In genomic region chr4:151155587-151155986, GRCm38 (mm10) we compare ENCODE assay signal across 19 mouse cellular contexts.
DNase-seq lines count a peak whose midpoint lies in the region; TF ChIP-seq lines count a peak whose summit lies in the region.
"Had no signal": no experiment of that assay in that cellular context is flagged by ENCODE, and none has a peak within 500 bp of the region (broad histone marks: within the 10 kb centered on the region; RNA-seq: fewer than 3 reads in every experiment).

No protein-coding gene starts in this region.

- no peak for TF ChIP-seq CTCF in left cerebral cortex, adult 2 months (IDR thresholded peaks at IDR 0.05)
- no peak for TF ChIP-seq CTCF in testis, adult 2 months (IDR thresholded peaks at IDR 0.05; ENCODE audit: control insufficient read depth, insufficient read depth, insufficient replicate concordance, low read depth, low read length)

- peaks cover 7% of the 10 kb centered on the region; the same call in 1 of the 2 replicates for H3K4me1 ChIP-seq in testis, adult 2 months (ENCODE audit: control insufficient read depth, insufficient read depth, low read length)
- peaks cover 15% of the 10 kb centered on the region for H3K4me1 ChIP-seq in limb, embryonic 10.5 days

- H3K27me3 ChIP-seq in testis, adult 2 months (ENCODE audit: control insufficient read depth, insufficient read depth, low read length) = no peaks in the 10 kb centered on the region
- 0 out of 2 replicates have a peak, but pooled peaks cover 8% of the 10 kb centered on the region for H3K27me3 ChIP-seq in limb, embryonic 10.5 days (ENCODE audit: low read depth, poor library complexity, severe bottlenecking)
- H3K27me3 ChIP-seq: embryonic facial prominence, embryonic 13.5 days had no signal

- 78% methylated on average over 4 of the region's 4 CpGs for WGBS in limb, embryonic 10.5 days

- TF ChIP-seq POLR2A in testis, adult 2 months (IDR thresholded peaks at IDR 0.05; ENCODE audit: control insufficient read depth, low read depth, low read length) = no peak

- H3K9me3 ChIP-seq in limb, embryonic 10.5 days (replicated peaks) = no peaks in the 10 kb centered on the region
- H3K9me3 ChIP-seq: embryonic facial prominence, embryonic 13.5 days; embryonic facial prominence, embryonic 15.5 days; forebrain, embryonic 10.5 days; forebrain, embryonic 12.5 days had no signal

- no peak overlapping the region for H3K27ac ChIP-seq in left cerebral cortex, adult 2 months
- H3K27ac ChIP-seq in testis, adult 2 months (ENCODE audit: control insufficient read depth, insufficient read depth, low read depth, low read length) = no peak overlapping the region
- no peak overlapping the region for H3K27ac ChIP-seq in limb, embryonic 10.5 days
- H3K27ac ChIP-seq: embryonic facial prominence, embryonic 13.5 days; embryonic facial prominence, embryonic 15.5 days; forebrain, embryonic 12.5 days had no signal

- intact Hi-C loops in left cerebral cortex, postnatal 4 days (cut with DNase I) = no loop called here
- intact Hi-C loops in left cerebral cortex, adult 2 months (cut with DNase I) = loop anchor here (5.0 kb wide), 4 partner anchors 82 to 767 kb away; no protein-coding TSS in a partner anchor

- no peak overlapping the region for H3K4me3 ChIP-seq in left cerebral cortex, adult 2 months
- H3K4me3 ChIP-seq in testis, adult 2 months (ENCODE audit: control insufficient read depth, low read depth, low read length) = peak overlapping the region; percentile 77
- H3K4me3 ChIP-seq in limb, embryonic 10.5 days = no peak overlapping the region
- H3K4me3 ChIP-seq: embryonic facial prominence, embryonic 13.5 days; embryonic facial prominence, embryonic 15.5 days; erythroblast, embryonic 14.5 days; forebrain, embryonic 10.5 days; forebrain, embryonic 12.5 days had no signal

- no peaks in the 10 kb centered on the region for H3K36me3 ChIP-seq in testis, adult 2 months (ENCODE audit: control insufficient read depth, insufficient read depth, low read length)
- H3K36me3 ChIP-seq in limb, embryonic 10.5 days = no peaks in the 10 kb centered on the region
- H3K36me3 ChIP-seq: embryonic facial prominence, embryonic 13.5 days; embryonic facial prominence, embryonic 15.5 days; forebrain, embryonic 10.5 days; forebrain, embryonic 12.5 days had no signal

- peak; percentile 76 for DNase-seq in adrenal gland, postnatal 10 days
- no peak for DNase-seq in adrenal gland, postnatal 4 days (ENCODE audit: low spot score in 2 of 2)
- DNase-seq in left cerebral cortex, postnatal 4 days = peak; percentile 68
- DNase-seq in left cerebral cortex, adult 2 months (ENCODE audit: extremely low spot score in 1 of 2, low spot score in 2 of 2) = no peak
- DNase-seq in testis, postnatal 10 days (ENCODE audit: low spot score) = no peak
- DNase-seq in adrenal gland, postnatal 36 days = peak; percentile 26 to 61
- DNase-seq in limb, embryonic 10.5 days (ENCODE audit: low spot score) = no peak
- DNase-seq: cerebellum, adult 11 months; cerebellum, adult 18-20 months; cerebellum, adult 8-10 months; cerebellum, adult 9-11 months; cerebellum, postnatal 36 days; embryo, embryonic 11 days had no signal

Comparison
In these comparisons a context has a peak if more than half of its experiments do, and no peak if none do; other contexts are left out.
1. DNase-seq: peak in adrenal gland, postnatal 10 days (single experiment), left cerebral cortex, postnatal 4 days (single experiment) and adrenal gland, postnatal 36 days (2 of 2); none in adrenal gland, postnatal 4 days (0 of 2), left cerebral cortex, adult 2 months (0 of 2), testis, postnatal 10 days (single experiment) and limb, embryonic 10.5 days (single experiment).